Mouse (Mus musculus) intestine, embryonic 14.5 days (tissue): Measurements from ENCODE around the gene Pou3f1. TPM values are rescaled to one million over a fixed set of nuclear protein-coding genes. Genes with fewer than 3 reads are reported as not detected.

ENCODE experiments used
- ATAC-seq: fragments of 200-750 bp; cut with Nextera tagmentation; replicated peaks from 2 replicates; pipeline ENCODE4 v1.8.0; 2017; ENCODE audit warnings: low read depth, moderate number of reproducible peaks, moderate TSS enrichment, moderate library complexity; ENCODE audit not compliant: low FRiP score, low TSS enrichment
- DNase-seq: peaks from one replicate; pipeline ENCODE4 v3.0.0-alpha.2; 2018; ENCODE audit warnings: low spot score
- H3K27ac ChIP-seq: fragments of 300-500 bp; sonication (generic); 2 replicates; pipeline ENCODE4 v1.5.1; 2014; ENCODE audit warnings: low read depth, mild to moderate bottlenecking, control low read depth
- H3K27me3 ChIP-seq: fragments of 300-500 bp; sonication (generic); replicated peaks from 2 replicates; pipeline ENCODE4 v1.6.1; 2014; ENCODE audit warnings: low read length, control low read depth; ENCODE audit not compliant: control insufficient read depth, insufficient read depth
- H3K36me3 ChIP-seq: fragments of 300-500 bp; sonication (generic); 2 replicates; pipeline ENCODE4 v1.6.1; 2014; ENCODE audit warnings: low read length, control low read depth; ENCODE audit not compliant: control insufficient read depth, insufficient read depth
- H3K4me1 ChIP-seq: fragments of 300-500 bp; sonication (generic); replicated peaks from 2 replicates; pipeline ENCODE4 v1.6.1; 2014; ENCODE audit warnings: low read length, control low read depth, mixed read lengths; ENCODE audit not compliant: control insufficient read depth, insufficient read depth
- H3K4me2 ChIP-seq: fragments of 300-500 bp; sonication (generic); 2 replicates; pipeline ENCODE4 v1.6.1; 2014; ENCODE audit warnings: low read length
- H3K4me3 ChIP-seq: fragments of 300-500 bp; sonication (generic); 2 replicates; pipeline ENCODE4 v1.5.1; 2014; ENCODE audit warnings: low read depth, low read length, control low read depth, mixed read lengths
- H3K9ac ChIP-seq: fragments of 300-500 bp; sonication (generic); 2 replicates; pipeline ENCODE4 v1.6.1; 2014; ENCODE audit warnings: mild to moderate bottlenecking, low read length
- H3K9me3 ChIP-seq: fragments of 300-500 bp; sonication (generic); 2 replicates; pipeline ENCODE4 v1.6.1; 2016; ENCODE audit warnings: low read length, control low read depth; ENCODE audit not compliant: control insufficient read depth
- WGBS: fragments of 180-500 bp; shearing (Covaris S2); extraction: QIAGEN DNeasy Blood & Tissue Kit; methylation state at CpG from one replicate; pipeline ENCODE4 v1.1.7; 2014; 5-methylcytosine and 5-hydroxymethylcytosine counted together
- polyA plus RNA-seq: library from polyadenylated mRNA; unstranded; fragments of >200 nt; fragmentation: Nextera tagmentation; extraction: Ambion mirVana; gene quantifications from 2 replicates; pipeline ENCODE4 v1.2.1, GENCODE M21; 2014

Gene Pou3f1
- polyA plus RNA-seq, 1 experiment from 2014 or later, result 0.27 TPM

DNA sequence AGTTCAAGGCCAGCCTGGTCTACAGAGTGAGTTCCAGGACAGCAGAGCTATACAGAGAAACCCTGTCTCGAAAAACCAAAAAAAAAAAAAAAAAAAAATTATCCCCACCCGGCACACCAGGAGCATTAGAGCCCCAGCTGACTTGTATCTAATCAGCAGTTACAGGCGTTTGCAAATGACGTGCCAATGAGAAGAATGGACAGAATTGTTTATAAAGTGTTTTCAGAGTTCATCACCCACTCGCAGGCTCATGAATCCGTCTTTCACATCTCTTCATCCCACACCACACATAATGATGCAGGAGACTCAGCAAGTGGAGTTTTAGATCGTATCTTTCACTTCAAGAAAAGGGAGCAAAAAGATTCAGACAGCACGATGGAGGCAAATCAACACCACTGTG is 28.8 kb downstream of the Pou3f1 start:
- H3K4me3 ChIP-seq, result no peak overlapping the region
- H3K36me3 ChIP-seq, result peaks cover 74% of the 10 kb centered on the region
- H3K9ac ChIP-seq, result no peak overlapping the region
- no peaks in the 10 kb centered on the region for H3K9me3 ChIP-seq
- no peaks in the 10 kb centered on the region for H3K4me1 ChIP-seq
- H3K4me2 ChIP-seq, result no peak overlapping the region
- no peak overlapping the region for H3K27ac ChIP-seq
- DNase-seq, result no peak
- no peaks in the 10 kb centered on the region for H3K27me3 ChIP-seq
- 87% methylated on average over 8 of the region's 8 CpGs for WGBS
- no peak for ATAC-seq

DNA sequence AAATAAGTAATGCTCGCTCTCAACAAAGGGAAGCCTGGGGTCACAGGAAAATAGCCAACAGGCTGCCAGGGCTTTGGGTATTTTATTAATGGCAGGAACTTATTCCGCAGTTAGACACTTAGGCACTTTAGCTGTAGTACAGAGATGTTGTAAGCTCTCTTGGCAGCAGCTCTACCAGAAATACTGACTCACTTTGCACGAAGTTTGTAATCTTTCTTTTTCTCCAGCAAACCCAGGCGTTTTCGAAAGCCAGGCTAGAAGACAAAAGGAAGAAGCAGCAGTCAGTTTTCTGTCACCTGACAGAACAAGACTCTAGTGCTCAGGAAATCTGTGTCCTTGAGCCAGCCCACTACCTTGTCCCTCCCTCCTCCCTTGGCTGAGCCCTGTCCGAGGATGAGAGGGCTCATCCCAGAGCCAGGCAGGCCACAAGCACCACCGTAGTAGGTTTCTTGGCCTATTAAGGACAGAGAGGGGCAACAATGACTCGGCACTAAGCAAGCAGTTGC is 29.3 kb downstream of the Pou3f1 start:
- DNase-seq, result no peak
- Histone ChIP-seq H3K27me3 (no peaks in the 10 kb centered on the region), H3K4me1 (no peaks in the 10 kb centered on the region), H3K36me3 (peaks cover 69% of the 10 kb centered on the region), H3K4me2 (no peak overlapping the region), H3K4me3 (no peak overlapping the region), H3K27ac (no peak overlapping the region), H3K9me3 (no peaks in the 10 kb centered on the region), H3K9ac (no peak overlapping the region)
- ATAC-seq, result no peak
- 85% methylated on average over 8 of the region's 8 CpGs for WGBS

DNA sequence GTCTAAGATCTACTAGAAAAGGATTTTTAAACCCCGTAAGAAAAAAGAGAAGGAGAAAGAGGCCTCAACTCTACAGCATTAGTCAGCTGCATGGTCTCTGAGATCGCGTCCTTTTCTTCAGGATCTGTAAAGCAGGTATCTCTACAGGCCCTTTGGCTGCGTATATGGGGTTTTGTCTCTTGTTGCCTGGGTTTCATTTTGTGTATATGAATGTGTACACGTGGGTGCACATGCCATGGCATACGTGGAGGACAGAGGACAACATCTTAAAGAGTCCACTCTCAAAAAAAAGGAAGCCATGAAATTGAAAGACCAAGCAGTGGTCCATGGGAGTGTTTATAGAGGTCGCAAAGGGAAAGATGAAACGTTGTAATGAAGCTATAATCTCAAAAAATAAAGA is 34.8 kb downstream of the Pou3f1 start:
- 87% methylated on average over 8 of the region's 8 CpGs for WGBS
- Histone ChIP-seq H3K4me1 (peaks cover 7% of the 10 kb centered on the region), H3K4me2 (no peak overlapping the region), H3K9ac (no peak overlapping the region), H3K4me3 (no peak overlapping the region), H3K27ac (no peak overlapping the region), H3K36me3 (peaks cover 21% of the 10 kb centered on the region), H3K27me3 (peaks cover 8% of the 10 kb centered on the region; the same call in 1 of the 2 replicates), H3K9me3 (no peaks in the 10 kb centered on the region)
- DNase-seq (no peak), ATAC-seq (no peak)

DNA sequence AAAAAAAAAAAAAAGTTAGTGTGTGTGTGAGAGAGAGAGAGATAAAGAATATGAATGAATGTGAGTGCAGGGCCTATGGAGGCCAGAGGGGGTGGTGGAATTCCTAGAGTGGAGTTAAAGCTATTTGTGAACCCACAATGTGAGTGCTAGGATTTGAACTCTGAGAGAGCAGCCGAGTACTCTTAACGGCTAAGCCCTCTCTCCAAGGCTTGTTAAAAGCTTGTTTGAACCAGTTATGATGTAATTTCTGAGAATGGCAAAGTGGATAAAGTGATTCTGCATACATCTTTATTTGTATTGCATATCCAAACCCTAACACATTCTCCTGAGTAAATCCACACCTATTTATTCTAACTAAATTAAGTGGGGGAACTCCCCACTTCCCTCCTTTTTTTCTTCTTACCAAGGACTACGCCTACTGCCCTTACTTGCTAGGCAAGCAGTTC is 35.8 kb downstream of the Pou3f1 start:
- no peak for DNase-seq

DNA sequence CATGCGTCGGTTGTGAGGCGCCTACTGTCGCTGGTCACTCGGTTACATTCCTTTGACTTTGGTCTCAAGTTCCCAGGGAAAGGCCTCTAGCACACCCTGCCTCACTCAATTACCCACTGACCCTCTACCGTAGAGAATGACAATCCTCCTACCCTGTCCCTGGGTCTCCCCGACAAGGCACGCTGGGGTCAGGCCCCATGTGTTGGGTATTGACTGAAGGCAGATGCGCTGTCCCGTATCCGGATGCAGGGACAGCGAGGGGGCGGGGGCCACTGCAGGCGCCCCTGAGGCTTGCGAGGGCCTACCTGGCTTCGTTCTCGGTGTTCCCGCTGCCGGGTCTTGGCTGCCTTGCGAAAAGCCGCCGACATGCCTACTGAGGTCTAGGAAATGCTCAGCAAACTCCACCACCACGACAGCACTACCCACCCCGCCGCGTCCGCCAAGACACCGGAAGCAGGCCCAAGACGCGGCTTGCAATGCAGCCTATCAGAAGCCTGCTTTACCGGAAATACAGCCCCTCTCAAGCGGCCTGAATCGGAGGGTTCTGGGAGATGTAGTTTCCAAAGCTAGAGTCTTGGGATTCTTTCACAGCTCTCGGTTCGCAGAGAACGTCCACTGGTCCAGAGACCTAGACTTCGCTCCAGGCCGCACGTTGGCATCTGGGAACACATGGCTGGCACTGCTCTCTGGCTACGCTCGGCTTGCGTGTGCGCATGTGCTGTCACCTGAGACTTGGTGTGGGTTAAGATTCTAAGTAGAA is 36.7 kb downstream of the Pou3f1 start, which contains the start of gene Utp11:
Gene Utp11, minus strand, starts transcription at position 466 of the 760 bp plus-strand sequence.
- under 1% methylated on average over 43 of the region's 43 CpGs for WGBS
- H3K27ac ChIP-seq, result peak within 1 kb of the TSS; percentile 41; the same call in 1 of the 2 replicates
- peak; percentile 85 for ATAC-seq

More for the DNA sequence above, 35.8 kb downstream of the Pou3f1 start:
- no peak for ATAC-seq
- H3K27ac ChIP-seq, result no peak overlapping the region
- peaks cover 8% of the 10 kb centered on the region; the same call in 1 of the 2 replicates for H3K27me3 ChIP-seq
- no peaks in the 10 kb centered on the region for H3K9me3 ChIP-seq
- H3K4me3 ChIP-seq, result peak overlapping the region; percentile 83
- H3K36me3 ChIP-seq, result peaks cover 14% of the 10 kb centered on the region
- H3K4me2 ChIP-seq, result peak overlapping the region; percentile 64
- H3K9ac ChIP-seq, result peak overlapping the region; percentile 77
- WGBS, result 60% methylated on average over 3 of the region's 3 CpGs
- peaks cover 7% of the 10 kb centered on the region for H3K4me1 ChIP-seq

DNA sequence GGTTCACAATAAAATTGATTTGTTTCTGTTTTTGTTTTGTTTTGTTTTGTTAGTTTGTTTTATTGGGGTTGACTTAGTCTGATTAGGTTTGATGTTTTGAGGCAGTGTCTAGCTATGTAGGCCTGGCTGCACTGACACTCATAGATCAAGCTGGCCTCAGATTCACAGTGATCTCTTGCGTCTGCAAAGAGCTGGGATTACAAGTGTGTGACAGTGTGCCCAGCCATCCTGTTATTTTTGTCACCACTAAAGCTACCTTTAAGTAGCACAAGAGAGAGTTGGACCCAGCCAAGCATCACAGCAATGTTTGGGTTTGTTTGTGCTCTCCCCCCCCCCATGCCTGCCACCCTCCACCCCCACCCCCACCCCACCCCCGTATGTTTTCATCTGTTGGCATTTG is 38.0 kb downstream of the Pou3f1 start:
- Histone ChIP-seq H3K9me3 (no peaks in the 10 kb centered on the region), H3K4me1 (peaks cover 10% of the 10 kb centered on the region), H3K4me2 (no peak overlapping the region), H3K27ac (no peak overlapping the region), H3K4me3 (no peak overlapping the region), H3K27me3 (peaks cover 8% of the 10 kb centered on the region; the same call in 1 of the 2 replicates), H3K36me3 (0 out of 2 replicates have a peak, but pooled peaks cover 1% of the 10 kb centered on the region), H3K9ac (no peak overlapping the region)
- no peak for ATAC-seq
- 85% methylated on average over 2 of the region's 2 CpGs for whole genome bisulfite sequencing
- DNase-seq, result no peak

More for the DNA sequence above, 36.7 kb downstream of the Pou3f1 start, which contains the start of gene Utp11:
- Histone ChIP-seq H3K27me3 (peaks cover 8% of the 10 kb centered on the region; the same call in 1 of the 2 replicates), H3K4me1 (peaks cover 7% of the 10 kb centered on the region), H3K9ac (peak within 1 kb of the TSS; percentile 77), H3K36me3 (peaks cover 8% of the 10 kb centered on the region; the same call in 1 of the 2 replicates), H3K4me2 (peak within 1 kb of the TSS; percentile 64), H3K9me3 (no peaks in the 10 kb centered on the region), H3K4me3 (peak within 1 kb of the TSS; percentile 83)
- DNase-seq, result peak; percentile 88

DNA sequence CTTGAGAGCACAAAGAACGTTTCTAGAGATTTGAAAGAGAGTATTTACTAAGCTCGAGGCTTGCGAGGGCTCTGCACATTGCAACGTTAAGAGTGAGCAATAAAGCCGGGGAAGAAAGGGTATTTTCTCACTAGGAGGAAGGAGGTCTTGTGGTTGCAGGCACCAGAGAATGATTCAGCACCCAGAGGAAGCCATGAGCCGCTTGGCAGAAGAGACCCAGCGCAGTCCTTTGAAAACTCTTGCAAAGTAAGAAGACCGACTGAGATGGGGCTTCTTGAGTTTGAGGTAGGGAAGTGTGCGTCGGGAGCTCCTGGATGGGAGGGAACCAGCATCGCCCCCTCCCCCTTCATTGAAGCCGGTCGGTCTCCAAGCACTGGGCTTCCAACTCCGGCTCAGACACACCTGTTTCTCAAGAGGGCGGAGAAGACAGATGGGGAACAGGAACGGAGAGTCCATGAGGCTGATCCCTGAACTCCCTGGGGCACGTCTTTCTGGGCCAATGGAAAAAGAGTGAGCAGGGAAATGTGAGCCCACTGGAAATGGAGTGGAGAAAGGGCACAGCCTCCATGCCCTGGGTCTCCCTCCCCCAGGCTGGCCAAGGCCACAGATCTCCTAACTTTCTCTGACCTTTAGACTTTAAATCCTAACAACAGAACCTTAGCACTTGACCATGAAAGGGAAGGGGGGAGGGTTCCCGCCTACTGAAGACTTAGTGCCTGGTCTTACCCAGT is 39.3 kb downstream of the Pou3f1 start:
- Histone ChIP-seq H3K4me1 (peaks cover 16% of the 10 kb centered on the region), H3K9me3 (no peaks in the 10 kb centered on the region), H3K9ac (no peak overlapping the region), H3K27ac (no peak overlapping the region), H3K4me2 (peak overlapping the region; percentile 32), H3K36me3 (no peaks in the 10 kb centered on the region), H3K4me3 (no peak overlapping the region), H3K27me3 (peaks cover 8% of the 10 kb centered on the region; the same call in 1 of the 2 replicates)
- ATAC-seq (no peak), DNase-seq (no peak)
- WGBS, result 12% methylated on average over 18 of the region's 18 CpGs

DNA sequence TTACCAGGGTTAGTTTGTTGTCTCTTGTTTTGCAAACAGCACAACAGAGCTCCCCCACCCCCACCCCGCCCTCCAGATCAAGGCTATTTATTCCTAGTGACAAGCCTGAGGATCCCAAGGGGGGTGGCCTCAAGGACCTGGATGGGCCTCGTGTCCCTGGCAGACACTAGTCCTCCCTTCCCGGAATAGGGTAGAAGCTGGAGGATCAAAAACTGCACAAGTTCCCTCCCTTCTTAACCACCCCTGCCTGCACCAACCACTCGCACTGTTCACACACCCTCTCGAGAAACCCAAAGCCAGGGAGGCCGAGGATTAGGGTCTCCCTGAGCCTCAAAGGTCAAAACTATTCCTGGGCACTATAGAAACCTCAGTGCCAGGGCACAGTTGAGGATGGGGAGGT is 43.2 kb downstream of the Pou3f1 start:
- Histone ChIP-seq H3K4me3 (peak overlapping the region; percentile 62), H3K27ac (peak overlapping the region; percentile 76), H3K4me1 (peaks cover 39% of the 10 kb centered on the region), H3K36me3 (no peaks in the 10 kb centered on the region), H3K9me3 (no peaks in the 10 kb centered on the region), H3K4me2 (peak overlapping the region; percentile 52), H3K9ac (peak overlapping the region; percentile 81), H3K27me3 (peaks cover 8% of the 10 kb centered on the region; the same call in 1 of the 2 replicates)
- ATAC-seq (no peak), DNase-seq (no peak)
- 15% methylated on average over 6 of the region's 6 CpGs for WGBS
